Mouse (Mus musculus) adrenal gland, postnatal 10 days (tissue): ENCODE measurements around the gene 2010003K11Rik. TPM values are rescaled to one million over a fixed set of nuclear protein-coding genes. Genes with fewer than 3 reads are reported as not detected.

Experiments used
- DNase-seq: peaks from one replicate; pipeline ENCODE4 v3.0.0; 2021; ENCODE audit warnings: mixed read lengths
- total RNA-seq, 2 experiments: library from RNA; stranded (reverse); gene quantifications; 2 replicates each; pipeline ENCODE4 v1.2.3; 2021

The 2010003K11Rik gene
- total RNA-seq, 2 experiments from 2014 or later, result 9.4 to 16.1 TPM

GRCm38 (mm10) chr19:4497263-4497973, 965 bp downstream of the 2010003K11Rik start:
- DNase-seq, result peak; percentile 92

GRCm38 (mm10) chr19:4496535-4497262, 1.7 kb downstream of the 2010003K11Rik start:
- DNase-seq, result peak; percentile 63

GRCm38 (mm10) chr19:4495814-4496213, 2.6 kb downstream of the 2010003K11Rik start:
- DNase-seq, result no peak

- DNase-seq, result no peak
These were observed 3.7 kb downstream of the 2010003K11Rik start for GRCm38 (mm10) chr19:4494707-4495106.

GRCm38 (mm10) chr19:4492526-4493296, 5.7 kb downstream of the 2010003K11Rik start:
- peak; percentile 86 for DNase-seq

- DNase-seq, result peak; percentile 48
These were observed 7.2 kb downstream of the 2010003K11Rik start for GRCm38 (mm10) chr19:4491080-4491695.

GRCm38 (mm10) chr19:4487877-4488276, 10.5 kb downstream of the 2010003K11Rik start:
- no peak for DNase-seq

GRCm38 (mm10) chr19:4485006-4485405, 13.4 kb downstream of the 2010003K11Rik start:
- DNase-seq, result no peak

- DNase-seq, result peak; percentile 43
These were observed 16.1 kb downstream of the 2010003K11Rik start for GRCm38 (mm10) chr19:4482111-4482859.

GRCm38 (mm10) chr19:4481326-4481725, 17.1 kb downstream of the 2010003K11Rik start:
- no peak for DNase-seq

- DNase-seq, result no peak
These were observed 18.3 kb downstream of the 2010003K11Rik start for GRCm38 (mm10) chr19:4480041-4480440.

- DNase-seq, result no peak
These were observed 20.2 kb downstream of the 2010003K11Rik start for GRCm38 (mm10) chr19:4478190-4478516.

- DNase-seq, result peak; percentile 83
These were observed 20.8 kb downstream of the 2010003K11Rik start, which contains the start of gene Syt12 for GRCm38 (mm10) chr19:4477345-4478189. Gene Syt12 (minus strand): TSS chr19:4477447.

GRCm38 (mm10) chr19:4476601-4477257, 21.7 kb downstream of the 2010003K11Rik start:
- DNase-seq, result peak; percentile 73

GRCm38 (mm10) chr19:4475224-4475925, 23.0 kb downstream of the 2010003K11Rik start:
- DNase-seq, result no peak

- no peak for DNase-seq
These were observed 23.6 kb downstream of the 2010003K11Rik start for GRCm38 (mm10) chr19:4474739-4475138.

- DNase-seq, result no peak
These were observed 24.8 kb downstream of the 2010003K11Rik start for GRCm38 (mm10) chr19:4473549-4473948.

GRCm38 (mm10) chr19:4468363-4468762, 30.0 kb downstream of the 2010003K11Rik start:
- peak; percentile 59 for DNase-seq

GRCm38 (mm10) chr19:4464666-4465065, 33.7 kb downstream of the 2010003K11Rik start:
- DNase-seq, result no peak
